Mouse (Mus musculus): ENCODE data around the gene Atp6v0e2. TPM values are rescaled to one million over a fixed set of nuclear protein-coding genes. Genes with fewer than 3 reads are reported as not detected.

Atp6v0e2 gene
- polyA plus RNA-seq, 1 experiment from 2014 or later: 21.1 TPM

DNA sequence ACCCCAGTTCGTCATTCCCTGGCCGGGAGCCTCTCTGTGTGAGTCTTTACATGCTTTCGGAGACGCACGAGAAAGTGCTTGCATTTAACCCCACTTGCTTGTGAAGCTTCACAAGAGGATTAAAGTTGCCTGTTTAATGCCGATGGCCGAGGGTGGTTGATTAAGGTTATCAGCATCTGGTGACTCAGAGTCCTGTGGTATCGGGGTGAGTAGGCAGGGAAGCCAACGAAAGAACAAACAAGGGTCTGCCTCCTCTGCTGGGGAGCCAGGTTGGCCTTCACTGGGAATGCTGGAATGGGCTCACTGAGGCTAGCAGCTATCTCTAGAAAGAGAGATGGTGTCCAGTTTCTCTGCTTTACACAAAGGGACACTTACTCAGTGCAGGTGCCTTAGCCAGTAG is 9.5 kb upstream of the Atp6v0e2 start:
- H3K4me1 ChIP-seq: peaks cover 8% of the 10 kb centered on the region; the same call in 1 of the 2 replicates
- peaks cover 13% of the 10 kb centered on the region for H3K36me3 ChIP-seq
- peak; percentile 57 for DNase-seq (ENCODE audit: low spot score)
- 0 out of 2 replicates have a peak overlapping the region, but pooled peaks have one; percentile 6 for H3K27ac ChIP-seq
- WGBS: 64% methylated on average over 9 of the region's 9 CpGs
- H3K4me3 ChIP-seq: no peak overlapping the region
- H3K9me3 ChIP-seq: no peaks in the 10 kb centered on the region
- H3K27me3 ChIP-seq (ENCODE audit: insufficient read depth, poor library complexity, severe bottlenecking): no peaks in the 10 kb centered on the region

DNA sequence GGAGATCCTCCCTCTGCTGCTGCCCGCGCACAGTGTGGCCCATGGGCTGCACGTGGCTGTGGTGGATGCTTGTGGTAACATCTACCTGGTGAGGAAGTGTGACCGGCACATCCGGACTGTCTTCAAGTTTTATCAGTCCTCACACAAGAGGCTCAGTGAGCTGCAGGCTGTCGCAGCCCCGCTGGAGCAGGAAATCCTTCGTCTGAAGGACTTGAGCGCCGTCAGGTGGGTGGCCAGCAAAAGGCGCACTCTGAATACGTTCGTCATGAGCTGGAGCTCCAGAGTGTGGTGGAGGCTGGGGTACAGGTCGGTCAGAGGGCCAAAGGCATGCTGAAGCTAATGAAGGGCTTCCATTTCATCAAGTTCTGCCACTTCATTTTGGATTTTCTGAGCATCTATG is 8.2 kb upstream of the Atp6v0e2 start:
- H3K4me3 ChIP-seq: no peak overlapping the region
- no peak overlapping the region for H3K27ac ChIP-seq
- no peaks in the 10 kb centered on the region for H3K9me3 ChIP-seq
- 69% methylated on average over 14 of the region's 14 CpGs for WGBS
- H3K27me3 ChIP-seq (ENCODE audit: insufficient read depth, poor library complexity, severe bottlenecking): no peaks in the 10 kb centered on the region
- DNase-seq (ENCODE audit: low spot score): no peak
- H3K36me3 ChIP-seq: peaks cover 13% of the 10 kb centered on the region
- H3K4me1 ChIP-seq: peaks cover 8% of the 10 kb centered on the region; the same call in 1 of the 2 replicates

DNA sequence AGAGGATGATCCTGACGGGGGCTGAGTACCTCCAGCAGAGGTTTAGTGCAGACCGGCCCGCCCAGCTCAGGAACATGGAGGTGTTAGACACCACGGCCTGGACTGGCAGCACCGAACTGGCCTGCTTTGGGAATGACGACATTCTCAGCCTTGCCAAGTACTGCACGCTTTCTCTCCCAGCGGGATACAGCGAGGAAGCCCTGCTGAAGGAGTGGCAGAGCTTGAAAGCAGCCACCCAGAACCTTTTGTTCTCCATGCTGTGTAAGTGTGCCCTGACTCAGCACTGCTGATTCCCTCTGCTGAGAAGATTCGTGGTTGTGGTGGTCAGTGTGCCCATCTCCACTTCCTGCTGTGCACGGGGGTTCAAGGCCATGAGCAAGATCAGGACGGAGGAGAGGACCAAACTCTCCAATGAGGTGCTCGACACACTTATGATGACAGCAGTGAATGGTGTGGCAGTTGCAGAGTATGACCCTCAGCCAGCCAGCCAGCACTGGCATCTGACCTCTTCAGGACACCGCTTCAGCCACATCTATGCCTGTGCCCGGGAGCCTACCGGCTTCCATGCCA is 7.5 kb upstream of the Atp6v0e2 start:
- H3K36me3 ChIP-seq: peaks cover 13% of the 10 kb centered on the region
- no peak overlapping the region for H3K4me3 ChIP-seq
- 85% methylated on average over 16 of the region's 16 CpGs for WGBS
- peaks cover 8% of the 10 kb centered on the region; the same call in 1 of the 2 replicates for H3K4me1 ChIP-seq
- no peak for DNase-seq (ENCODE audit: low spot score)
- H3K27ac ChIP-seq: peak overlapping the region; percentile 8; the same call in 1 of the 2 replicates
- no peaks in the 10 kb centered on the region for H3K9me3 ChIP-seq
- H3K27me3 ChIP-seq (ENCODE audit: insufficient read depth, poor library complexity, severe bottlenecking): no peaks in the 10 kb centered on the region; the same call in 1 of the 2 replicates

DNA sequence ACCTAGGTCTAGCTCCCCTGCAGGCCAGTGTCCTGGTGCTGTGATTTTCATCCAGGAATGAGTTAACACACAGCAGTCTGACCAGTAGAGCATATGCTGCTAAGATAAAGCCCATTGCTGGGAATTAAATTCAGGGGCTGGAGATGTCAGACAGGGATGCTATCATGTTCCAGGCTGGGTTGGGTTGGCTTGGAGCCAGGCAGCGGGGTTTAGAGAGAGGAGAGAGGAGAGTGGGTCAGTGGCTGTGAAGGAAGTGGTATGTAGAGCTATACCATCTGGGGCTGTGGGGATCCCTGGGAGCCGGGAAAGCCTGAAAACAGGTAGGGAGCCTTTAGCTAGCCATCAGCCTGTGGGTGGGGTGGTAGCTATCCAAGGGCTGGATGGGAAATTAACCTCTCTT is 6.6 kb upstream of the Atp6v0e2 start:
- peaks cover 8% of the 10 kb centered on the region for H3K36me3 ChIP-seq
- no peak for DNase-seq (ENCODE audit: low spot score)
- H3K4me3 ChIP-seq: no peak overlapping the region
- 52% methylated on average over 2 of the region's 2 CpGs for WGBS
- no peaks in the 10 kb centered on the region; the same call in 1 of the 2 replicates for H3K27me3 ChIP-seq (ENCODE audit: insufficient read depth, poor library complexity, severe bottlenecking)
- peaks cover 8% of the 10 kb centered on the region; the same call in 1 of the 2 replicates for H3K4me1 ChIP-seq
- no peaks in the 10 kb centered on the region for H3K9me3 ChIP-seq
- H3K27ac ChIP-seq: no peak overlapping the region

DNA sequence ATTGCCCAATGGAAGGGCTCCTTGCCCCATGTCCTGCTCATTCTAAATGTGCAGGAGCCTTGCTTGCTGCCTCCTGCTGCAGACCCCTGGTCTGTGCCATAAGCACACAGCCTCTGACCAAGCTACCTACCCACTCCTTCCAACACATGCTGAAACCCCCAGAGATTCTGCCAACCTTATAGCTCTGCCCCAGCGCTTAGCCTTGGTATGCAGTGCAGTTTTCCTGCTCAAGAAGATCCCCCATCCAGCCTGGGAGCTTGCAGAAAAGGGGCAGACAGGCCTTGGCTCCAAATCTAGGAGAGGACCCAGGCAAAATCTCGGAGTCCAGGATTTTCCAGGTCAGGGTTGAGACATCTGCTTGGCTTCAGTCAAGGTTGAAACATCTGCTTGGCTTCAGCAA is 3.9 kb upstream of the Atp6v0e2 start:
- H3K27me3 ChIP-seq (ENCODE audit: insufficient read depth, poor library complexity, severe bottlenecking): no peaks in the 10 kb centered on the region; the same call in none of the 2 replicates
- H3K27ac ChIP-seq: no peak overlapping the region
- DNase-seq (ENCODE audit: low spot score): no peak
- 86% methylated on average over 2 of the region's 2 CpGs for WGBS
- H3K4me3 ChIP-seq: no peak overlapping the region
- H3K36me3 ChIP-seq: peaks cover 7% of the 10 kb centered on the region; the same call in 1 of the 2 replicates
- H3K4me1 ChIP-seq: peaks cover 23% of the 10 kb centered on the region
- H3K9me3 ChIP-seq: no peaks in the 10 kb centered on the region

DNA sequence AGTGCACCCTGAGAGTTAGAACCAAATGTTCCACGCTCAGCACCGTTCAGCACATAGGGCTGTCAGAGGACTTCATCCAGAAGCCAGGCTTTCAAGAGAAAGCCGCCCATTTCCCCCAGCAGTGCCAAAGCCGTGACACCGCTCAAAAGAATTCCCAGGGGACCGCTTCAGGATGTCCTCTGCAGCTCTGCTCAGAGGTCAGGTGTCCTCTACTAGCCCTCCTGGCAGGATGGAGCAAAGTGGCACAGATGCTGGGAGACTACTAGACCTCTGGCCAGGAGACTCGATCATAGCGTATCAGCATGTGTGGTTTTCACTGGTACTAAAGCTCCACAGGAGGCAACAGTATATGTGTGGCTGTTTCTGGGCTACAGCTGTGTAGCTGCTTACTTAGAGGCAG is 2.5 kb upstream of the Atp6v0e2 start:
- Histone ChIP-seq H3K4me1 (peaks cover 24% of the 10 kb centered on the region), H3K27ac (no peak overlapping the region), H3K27me3 (ENCODE audit: insufficient read depth, poor library complexity, severe bottlenecking) (no peaks in the 10 kb centered on the region; the same call in none of the 2 replicates), H3K4me3 (no peak overlapping the region), H3K9me3 (no peaks in the 10 kb centered on the region), H3K36me3 (peaks cover 7% of the 10 kb centered on the region; the same call in 1 of the 2 replicates)
- DNase-seq (ENCODE audit: low spot score): no peak
- WGBS: 77% methylated on average over 8 of the region's 8 CpGs

DNA sequence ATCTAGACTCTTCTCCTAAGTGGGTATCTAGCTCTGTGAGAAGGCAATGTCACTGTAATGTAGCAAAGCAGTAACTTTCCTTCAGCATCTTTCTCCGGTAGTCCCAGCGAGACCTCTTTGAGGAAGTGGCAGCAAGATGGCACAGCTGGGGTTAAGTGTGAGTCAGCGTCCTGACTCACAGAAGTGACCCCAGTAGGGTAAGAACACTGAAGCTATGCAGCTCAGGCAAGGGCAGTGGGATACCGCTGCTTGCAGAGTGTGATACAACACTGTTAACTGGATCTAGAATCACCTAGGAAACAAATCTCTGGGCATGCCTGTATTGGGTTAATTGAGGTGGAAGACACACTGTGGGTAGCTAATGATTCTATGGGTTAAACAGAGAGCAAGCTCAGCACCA is 1.3 kb upstream of the Atp6v0e2 start:
- Histone ChIP-seq H3K9me3 (no peaks in the 10 kb centered on the region), H3K4me3 (no peak overlapping the region), H3K27ac (no peak overlapping the region), H3K27me3 (ENCODE audit: insufficient read depth, poor library complexity, severe bottlenecking) (no peaks in the 10 kb centered on the region; the same call in none of the 2 replicates), H3K36me3 (peaks cover 10% of the 10 kb centered on the region; the same call in 1 of the 2 replicates), H3K4me1 (peaks cover 28% of the 10 kb centered on the region)
- 62% methylated on average over 4 of the region's 4 CpGs for WGBS
- DNase-seq (ENCODE audit: low spot score): no peak

DNA sequence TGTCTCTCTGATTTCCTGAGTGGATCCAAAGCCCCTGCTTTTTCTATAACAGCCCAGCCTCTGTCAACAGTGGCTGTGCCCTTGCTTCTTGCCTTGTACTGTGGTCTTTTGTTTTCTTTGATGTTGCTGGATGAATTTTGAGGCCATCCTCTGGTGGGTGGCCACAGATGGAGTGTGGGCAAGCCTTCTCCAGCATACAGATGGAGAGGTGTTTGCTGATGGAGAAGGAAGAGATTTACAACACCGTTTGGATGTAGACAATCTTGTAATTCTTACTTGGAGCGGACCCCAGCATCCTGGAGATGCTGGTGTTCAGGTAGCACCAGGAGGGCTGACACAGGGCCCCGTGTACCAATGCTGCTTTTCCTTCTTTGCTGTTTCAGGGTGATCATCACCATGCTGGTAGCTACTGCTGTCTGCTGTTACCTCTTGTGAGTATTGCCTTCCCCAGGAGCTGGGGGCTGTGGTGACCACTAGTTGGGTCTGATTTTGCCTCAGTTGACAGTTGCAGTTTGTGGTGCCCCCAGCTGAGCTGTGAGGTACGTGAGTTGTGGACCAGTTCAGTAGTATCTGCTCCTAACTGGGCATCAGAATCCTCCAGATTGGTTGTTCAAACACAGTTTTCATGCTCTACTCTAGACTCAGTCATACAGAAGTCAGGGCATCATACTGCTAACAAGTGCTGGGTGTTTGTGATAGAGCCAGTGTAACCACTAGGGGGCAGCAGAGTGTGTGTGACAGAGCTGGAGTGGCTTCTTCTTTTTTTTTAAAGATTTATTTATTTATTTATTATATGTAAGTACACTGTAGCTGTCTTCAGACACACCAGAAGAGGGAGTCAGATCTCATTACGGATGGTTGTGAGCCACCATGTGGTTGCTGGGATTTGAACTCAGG is 1.7 kb downstream of the Atp6v0e2 start:
- H3K27me3 ChIP-seq (ENCODE audit: insufficient read depth, poor library complexity, severe bottlenecking): no peaks in the 10 kb centered on the region; the same call in none of the 2 replicates
- no peak for DNase-seq (ENCODE audit: low spot score)
- H3K4me1 ChIP-seq: peaks cover 39% of the 10 kb centered on the region
- 67% methylated on average over 5 of the region's 5 CpGs for WGBS
- 0 out of 2 replicates have a peak, but pooled peaks cover 3% of the 10 kb centered on the region for H3K36me3 ChIP-seq
- no peaks in the 10 kb centered on the region for H3K9me3 ChIP-seq
- H3K4me3 ChIP-seq: no peak overlapping the region
- no peak overlapping the region for H3K27ac ChIP-seq

DNA sequence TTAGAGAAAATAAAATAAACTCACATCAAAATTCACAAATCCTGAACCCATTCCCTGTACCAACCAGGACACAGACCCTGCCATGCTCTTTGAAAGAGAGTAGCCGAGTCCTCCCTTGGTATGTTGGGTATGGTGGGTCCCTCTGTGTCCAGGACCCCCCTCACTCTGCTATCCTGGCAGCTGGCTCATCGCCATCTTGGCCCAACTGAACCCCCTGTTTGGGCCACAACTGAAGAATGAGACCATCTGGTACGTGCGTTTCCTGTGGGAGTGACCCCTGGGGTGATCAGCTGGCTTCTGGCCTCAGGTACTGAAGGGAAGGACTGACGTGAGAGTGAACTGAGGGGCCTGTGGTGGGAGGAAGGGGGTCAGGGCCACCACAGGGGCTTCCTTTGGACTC is 2.4 kb downstream of the Atp6v0e2 start:
- Histone ChIP-seq H3K27me3 (ENCODE audit: insufficient read depth, poor library complexity, severe bottlenecking) (no peaks in the 10 kb centered on the region; the same call in none of the 2 replicates), H3K4me3 (no peak overlapping the region), H3K9me3 (no peaks in the 10 kb centered on the region), H3K36me3 (0 out of 2 replicates have a peak, but pooled peaks cover 3% of the 10 kb centered on the region), H3K27ac (no peak overlapping the region), H3K4me1 (peaks cover 39% of the 10 kb centered on the region)
- WGBS: 70% methylated on average over 5 of the region's 5 CpGs
- DNase-seq (ENCODE audit: low spot score): no peak

DNA sequence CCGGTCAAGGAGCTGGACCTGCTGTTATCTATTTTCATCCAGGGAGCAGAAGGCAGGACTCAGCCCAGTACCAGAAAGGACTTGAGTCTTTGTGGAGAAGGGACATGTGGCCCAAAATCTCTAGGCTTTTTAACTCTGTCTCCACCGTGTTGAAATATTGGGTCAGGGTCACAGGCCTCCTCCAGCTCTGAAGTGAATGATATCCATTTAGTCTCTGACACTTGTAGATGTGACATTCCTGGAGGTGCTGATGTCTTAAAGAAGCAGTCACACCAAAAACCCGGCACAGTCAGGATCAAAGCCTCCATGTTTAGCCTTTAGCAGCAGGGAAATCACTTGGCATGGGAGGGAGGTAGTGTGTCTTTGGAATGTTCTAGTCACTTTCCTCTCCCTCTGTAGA is 3.3 kb downstream of the Atp6v0e2 start:
- Histone ChIP-seq H3K36me3 (0 out of 2 replicates have a peak, but pooled peaks cover 3% of the 10 kb centered on the region), H3K27me3 (ENCODE audit: insufficient read depth, poor library complexity, severe bottlenecking) (no peaks in the 10 kb centered on the region; the same call in 1 of the 2 replicates), H3K4me3 (no peak overlapping the region), H3K4me1 (peaks cover 39% of the 10 kb centered on the region), H3K9me3 (no peaks in the 10 kb centered on the region), H3K27ac (0 out of 2 replicates have a peak overlapping the region, but pooled peaks have one; percentile 10)
- DNase-seq (ENCODE audit: low spot score): no peak
- 39% methylated on average over 3 of the region's 3 CpGs for WGBS

DNA sequence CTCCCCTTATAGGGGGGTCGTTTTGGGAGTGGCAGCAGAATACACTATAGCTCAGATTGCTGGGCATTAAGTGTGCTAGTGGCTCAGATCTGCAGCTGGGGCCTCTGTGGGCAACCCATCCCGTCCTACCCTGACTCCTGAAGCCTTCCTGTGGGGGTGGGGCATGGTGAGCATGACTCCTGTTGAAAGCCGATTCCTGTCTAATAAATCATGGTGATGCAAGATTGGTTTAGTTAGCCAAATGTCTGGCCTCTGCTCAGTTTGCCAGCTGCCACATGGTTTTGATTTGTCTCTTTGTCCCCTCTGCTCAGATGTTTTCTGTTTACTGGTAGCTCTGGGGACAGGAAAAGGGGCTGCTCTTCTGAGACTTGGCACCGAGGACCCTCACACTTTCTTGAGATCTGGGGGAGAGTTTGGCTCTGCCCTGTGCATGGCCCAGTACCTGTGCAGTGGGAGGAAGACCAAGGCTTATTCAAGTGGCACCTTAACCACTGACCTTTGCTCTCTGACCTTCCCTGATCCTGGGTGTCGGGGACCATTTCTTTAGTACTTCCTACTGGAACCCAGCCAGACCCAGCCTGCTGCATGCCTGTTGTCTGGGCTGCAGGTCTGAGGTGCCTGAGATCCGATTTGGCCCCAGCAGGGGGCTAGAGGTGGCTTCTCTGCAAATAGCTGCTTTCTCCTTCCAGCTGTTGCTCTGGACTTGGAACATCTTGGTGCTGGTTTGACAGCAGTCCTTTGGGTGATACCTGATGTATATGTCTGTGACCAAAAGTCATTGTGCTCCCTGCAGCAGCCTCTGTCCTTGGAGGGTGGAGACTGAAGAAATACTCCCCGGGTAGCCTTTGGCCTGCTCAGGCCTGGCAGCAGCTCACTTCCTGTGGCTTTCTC is 4.4 kb downstream of the Atp6v0e2 start:
- no peaks in the 10 kb centered on the region for H3K9me3 ChIP-seq
- no peak overlapping the region for H3K27ac ChIP-seq
- H3K4me3 ChIP-seq: no peak overlapping the region
- DNase-seq (ENCODE audit: low spot score): no peak
- H3K36me3 ChIP-seq: 0 out of 2 replicates have a peak, but pooled peaks cover 3% of the 10 kb centered on the region
- H3K4me1 ChIP-seq: peaks cover 37% of the 10 kb centered on the region
- 41% methylated on average over 7 of the region's 7 CpGs for WGBS
- no peaks in the 10 kb centered on the region for H3K27me3 ChIP-seq (ENCODE audit: insufficient read depth, poor library complexity, severe bottlenecking)

DNA sequence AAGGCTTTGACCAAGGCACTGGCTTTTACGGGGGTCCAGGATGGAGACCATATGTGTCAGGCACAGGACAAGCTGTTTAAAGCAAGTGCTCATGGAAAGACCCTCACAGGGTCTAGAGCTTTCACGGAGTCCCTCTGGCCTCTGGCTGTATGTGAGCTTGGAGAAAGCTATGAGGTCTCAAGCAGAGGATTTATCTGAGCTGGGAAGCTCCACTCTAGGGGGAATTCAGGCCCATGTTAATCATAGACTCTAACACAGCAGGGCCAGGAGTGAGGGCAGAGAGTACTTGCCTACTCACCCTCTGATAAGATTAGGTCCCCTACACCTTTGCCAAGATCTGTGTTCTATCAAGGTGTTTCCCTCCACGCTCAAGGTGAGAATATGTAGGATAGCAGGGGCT is 5.2 kb downstream of the Atp6v0e2 start:
- Histone ChIP-seq H3K9me3 (no peaks in the 10 kb centered on the region), H3K4me1 (peaks cover 31% of the 10 kb centered on the region), H3K27ac (no peak overlapping the region), H3K36me3 (0 out of 2 replicates have a peak, but pooled peaks cover 3% of the 10 kb centered on the region), H3K27me3 (ENCODE audit: insufficient read depth, poor library complexity, severe bottlenecking) (no peaks in the 10 kb centered on the region), H3K4me3 (no peak overlapping the region)
- 78% methylated on average over 3 of the region's 3 CpGs for WGBS
- DNase-seq (ENCODE audit: low spot score): no peak

Measured in heart, embryonic 10.5 days (tissue).